Mouse (Mus musculus): ENCODE measurements around the gene Fdxr. TPM values are rescaled to one million over a fixed set of nuclear protein-coding genes. Genes with fewer than 3 reads are reported as not detected.

Gene Fdxr
- total and polyA plus RNA-seq, 2 experiments = 13.7 to 28.3 TPM

- no peak for DNase-seq (ENCODE audit: extremely low read depth, low read depth, low spot score)
- no peak overlapping the region for H3K27ac ChIP-seq (replicated peaks; ENCODE audit: insufficient read depth, low read depth, low read length)
- no peak overlapping the region for H3K4me3 ChIP-seq (ENCODE audit: insufficient read depth, low read depth, low read length)
- H3K27me3 ChIP-seq (ENCODE audit: control insufficient read depth, insufficient read depth, low read length) = no peaks in the 10 kb centered on the region
- whole genome bisulfite sequencing = 89% methylated on average over 9 of the region's 9 CpGs
- no peaks in the 10 kb centered on the region for H3K79me2 ChIP-seq (ENCODE audit: control insufficient read depth, insufficient read depth, low read length)
- H3K36me3 ChIP-seq (ENCODE audit: control insufficient read depth, insufficient read depth, low read length) = no peaks in the 10 kb centered on the region; the same call in 1 of the 2 replicates
- TF ChIP-seq CTCF (IDR thresholded peaks at IDR 0.05; ENCODE audit: low read depth, low read length) (no peak), POLR2A (IDR thresholded peaks at IDR 0.05; ENCODE audit: extremely low read depth, insufficient read depth, low read length) (no peak)
- peaks cover 2% of the 10 kb centered on the region; the same call in 1 of the 2 replicates for H3K4me1 ChIP-seq (ENCODE audit: control insufficient read depth, insufficient read depth, low read length)
- no peak overlapping the region for H3K9ac ChIP-seq (ENCODE audit: low read depth, low read length)
Observed at GRCm38 (mm10) chr11:115231924-115232323, 44.9 kb downstream of the Fdxr start.

GRCm38 (mm10) chr11:115231168-115231915, 45.5 kb downstream of the Fdxr start:
- DNase-seq (ENCODE audit: extremely low read depth, low read depth, low spot score) = no peak

GRCm38 (mm10) chr11:115229021-115229930, 47.6 kb downstream of the Fdxr start:
- Histone ChIP-seq H3K9ac (ENCODE audit: low read depth, low read length) (no peak overlapping the region), H3K27me3 (ENCODE audit: control insufficient read depth, insufficient read depth, low read length) (no peaks in the 10 kb centered on the region), H3K36me3 (ENCODE audit: control insufficient read depth, insufficient read depth, low read length) (no peaks in the 10 kb centered on the region; the same call in 1 of the 2 replicates), H3K4me3 (ENCODE audit: insufficient read depth, low read depth, low read length) (no peak overlapping the region), H3K79me2 (ENCODE audit: control insufficient read depth, insufficient read depth, low read length) (no peaks in the 10 kb centered on the region), H3K4me1 (ENCODE audit: control insufficient read depth, insufficient read depth, low read length) (no peaks in the 10 kb centered on the region; the same call in 1 of the 2 replicates), H3K27ac (replicated peaks; ENCODE audit: insufficient read depth, low read depth, low read length) (no peak overlapping the region)
- no peak for TF ChIP-seq POLR2A (IDR thresholded peaks at IDR 0.05; ENCODE audit: extremely low read depth, insufficient read depth, low read length)
- TF ChIP-seq CTCF (IDR thresholded peaks at IDR 0.05; ENCODE audit: low read depth, low read length) = no peak
- no peak for DNase-seq (ENCODE audit: extremely low read depth, low read depth, low spot score)
- 72% methylated on average over 15 of the region's 15 CpGs for WGBS

More at GRCm38 (mm10) chr11:115231168-115231915, 45.5 kb downstream of the Fdxr start:
- TF ChIP-seq CTCF (IDR thresholded peaks at IDR 0.05; ENCODE audit: low read depth, low read length) = no peak
- TF ChIP-seq POLR2A (IDR thresholded peaks at IDR 0.05; ENCODE audit: extremely low read depth, insufficient read depth, low read length) = no peak
- no peak overlapping the region for H3K27ac ChIP-seq (replicated peaks; ENCODE audit: insufficient read depth, low read depth, low read length)
- H3K9ac ChIP-seq (ENCODE audit: low read depth, low read length) = no peak overlapping the region
- peaks cover 2% of the 10 kb centered on the region; the same call in 1 of the 2 replicates for H3K4me1 ChIP-seq (ENCODE audit: control insufficient read depth, insufficient read depth, low read length)
- H3K27me3 ChIP-seq (ENCODE audit: control insufficient read depth, insufficient read depth, low read length) = no peaks in the 10 kb centered on the region
- H3K36me3 ChIP-seq (ENCODE audit: control insufficient read depth, insufficient read depth, low read length) = no peaks in the 10 kb centered on the region; the same call in 1 of the 2 replicates
- WGBS = 79% methylated on average over 14 of the region's 14 CpGs
- H3K79me2 ChIP-seq (ENCODE audit: control insufficient read depth, insufficient read depth, low read length) = no peaks in the 10 kb centered on the region
- no peak overlapping the region for H3K4me3 ChIP-seq (ENCODE audit: insufficient read depth, low read depth, low read length)

- TF ChIP-seq POLR2A (IDR thresholded peaks at IDR 0.05; ENCODE audit: extremely low read depth, insufficient read depth, low read length) (no peak), CTCF (IDR thresholded peaks at IDR 0.05; ENCODE audit: low read depth, low read length) (no peak)
- no peak overlapping the region for H3K4me3 ChIP-seq (ENCODE audit: insufficient read depth, low read depth, low read length)
- H3K27ac ChIP-seq (replicated peaks; ENCODE audit: insufficient read depth, low read depth, low read length) = no peak overlapping the region
- H3K4me1 ChIP-seq (ENCODE audit: control insufficient read depth, insufficient read depth, low read length) = no peaks in the 10 kb centered on the region; the same call in 1 of the 2 replicates
- H3K9ac ChIP-seq (ENCODE audit: low read depth, low read length) = no peak overlapping the region
- no peaks in the 10 kb centered on the region; the same call in 1 of the 2 replicates for H3K36me3 ChIP-seq (ENCODE audit: control insufficient read depth, insufficient read depth, low read length)
- no peaks in the 10 kb centered on the region; the same call in 1 of the 2 replicates for H3K79me2 ChIP-seq (ENCODE audit: control insufficient read depth, insufficient read depth, low read length)
- no peaks in the 10 kb centered on the region for H3K27me3 ChIP-seq (ENCODE audit: control insufficient read depth, insufficient read depth, low read length)
- WGBS = 61% methylated on average over 7 of the region's 7 CpGs
- DNase-seq (ENCODE audit: extremely low read depth, low read depth, low spot score) = no peak
Observed at GRCm38 (mm10) chr11:115228430-115228829, 48.4 kb downstream of the Fdxr start.

GRCm38 (mm10) chr11:115227640-115228039, 49.2 kb downstream of the Fdxr start:
- Histone ChIP-seq H3K9ac (ENCODE audit: low read depth, low read length) (no peak overlapping the region), H3K4me3 (ENCODE audit: insufficient read depth, low read depth, low read length) (no peak overlapping the region), H3K4me1 (ENCODE audit: control insufficient read depth, insufficient read depth, low read length) (no peaks in the 10 kb centered on the region; the same call in 1 of the 2 replicates), H3K27ac (replicated peaks; ENCODE audit: insufficient read depth, low read depth, low read length) (no peak overlapping the region), H3K36me3 (ENCODE audit: control insufficient read depth, insufficient read depth, low read length) (no peaks in the 10 kb centered on the region; the same call in 1 of the 2 replicates), H3K27me3 (ENCODE audit: control insufficient read depth, insufficient read depth, low read length) (no peaks in the 10 kb centered on the region), H3K79me2 (ENCODE audit: control insufficient read depth, insufficient read depth, low read length) (no peaks in the 10 kb centered on the region; the same call in 1 of the 2 replicates)
- TF ChIP-seq CTCF (IDR thresholded peaks at IDR 0.05; ENCODE audit: low read depth, low read length) (no peak), POLR2A (IDR thresholded peaks at IDR 0.05; ENCODE audit: extremely low read depth, insufficient read depth, low read length) (no peak)
- WGBS = 71% methylated on average over 12 of the region's 12 CpGs
- no peak for DNase-seq (ENCODE audit: extremely low read depth, low read depth, low spot score)

Measured in liver, adult 2 months (tissue).